Mouse (Mus musculus) erythroblast, embryonic 14.5 days (primary cell): ENCODE results near the gene Smim6. TPM values are rescaled to one million over a fixed set of nuclear protein-coding genes. Genes with fewer than 3 reads are reported as not detected.
A peak's percentile ranks its signal among the peaks of the same experiment; 100 is the strongest.

Experiments
- H3K27me3 ChIP-seq: 2 replicates; pipeline ENCODE4 v1.6.1; 2012; ENCODE audit warnings: inconsistent platforms; ENCODE audit not compliant: control insufficient read depth
- H3K36me3 ChIP-seq: 2 replicates; pipeline ENCODE4 v1.6.1; 2012; ENCODE audit warnings: mild to moderate bottlenecking, inconsistent platforms; ENCODE audit not compliant: control insufficient read depth
- H3K4me1 ChIP-seq: 2 replicates; pipeline ENCODE4 v1.6.1; 2012; ENCODE audit warnings: inconsistent platforms; ENCODE audit not compliant: control insufficient read depth
- H3K4me3 ChIP-seq: replicated peaks from 2 replicates; pipeline ENCODE3; 2012; ENCODE audit warnings: moderate library complexity, mild to moderate bottlenecking, inconsistent platforms
- H3K9me3 ChIP-seq: 2 replicates; pipeline ENCODE4 v1.6.1; 2012; ENCODE audit warnings: low read length, inconsistent platforms, mixed read lengths; ENCODE audit not compliant: control insufficient read depth
- GATA1 ChIP-seq: IDR thresholded peaks from 2 replicates; pipeline ENCODE4 v1.6.1; 2012; ENCODE audit warnings: low read length, inconsistent platforms, mixed read lengths
- TAL1 ChIP-seq: IDR thresholded peaks from 3 replicates; pipeline ENCODE4 v1.6.1; 2012; ENCODE audit warnings: low read length, inconsistent platforms, mixed read lengths
- polyA plus RNA-seq: library from polyadenylated mRNA; stranded (reverse); fragments of >175 nt; gene quantifications from 2 replicates; pipeline ENCODE4 v1.2.3, GENCODE M21; 2012

Gene Smim6
- polyA plus RNA-seq, 1 experiment, result 0.09 TPM

DNA sequence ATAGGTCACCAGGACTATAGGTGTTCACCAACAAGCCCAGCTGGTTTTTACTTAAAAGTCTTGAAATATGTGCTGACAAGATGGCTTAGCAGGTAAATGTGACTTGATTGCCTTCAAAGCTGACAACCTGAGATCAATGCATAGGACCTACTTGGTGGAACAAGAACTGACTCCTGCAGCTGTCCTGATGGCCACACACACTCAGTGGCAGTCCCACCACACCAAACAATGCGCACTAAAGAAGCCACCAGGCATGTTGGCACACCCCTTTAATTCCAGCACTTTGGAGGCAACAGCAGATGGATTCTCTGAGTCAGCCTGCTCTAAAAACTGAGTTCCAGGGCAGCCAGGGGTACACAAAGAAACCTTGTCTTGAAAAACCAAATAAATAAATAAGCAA is 10.2 kb downstream of the Smim6 start:
- Histone ChIP-seq H3K9me3 (no peaks in the 10 kb centered on the region), H3K27me3 (no peaks in the 10 kb centered on the region), H3K36me3 (peaks cover 70% of the 10 kb centered on the region), H3K4me3 (no peak overlapping the region), H3K4me1 (peaks cover 7% of the 10 kb centered on the region)
- TF ChIP-seq TAL1, result no peak
- no peak for TF ChIP-seq GATA1

DNA sequence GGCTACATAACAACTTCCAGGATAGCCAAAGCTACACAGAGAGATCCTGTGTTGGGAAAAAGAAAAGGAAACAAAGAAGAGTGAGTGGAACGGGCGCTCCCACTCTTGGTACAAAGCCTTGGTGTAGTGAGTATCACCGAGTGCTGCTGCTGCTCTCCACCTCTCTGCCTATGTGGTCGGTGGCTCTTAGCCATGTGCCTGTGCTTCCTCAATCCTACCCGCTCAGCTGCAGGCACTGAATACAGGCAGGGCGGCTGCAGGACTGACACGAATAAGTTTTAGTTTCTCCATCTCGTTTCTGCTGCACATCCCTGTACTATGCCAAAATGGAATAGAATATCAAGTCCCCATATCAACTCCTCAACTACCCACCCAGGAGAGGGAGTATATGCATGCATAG is 17.2 kb downstream of the Smim6 start:
- H3K4me3 ChIP-seq, result no peak overlapping the region
- H3K27me3 ChIP-seq, result no peaks in the 10 kb centered on the region
- H3K4me1 ChIP-seq, result peaks cover 29% of the 10 kb centered on the region
- H3K9me3 ChIP-seq, result no peaks in the 10 kb centered on the region
- TF ChIP-seq GATA1, result no peak
- no peak for TF ChIP-seq TAL1
- H3K36me3 ChIP-seq, result peaks cover 49% of the 10 kb centered on the region

DNA sequence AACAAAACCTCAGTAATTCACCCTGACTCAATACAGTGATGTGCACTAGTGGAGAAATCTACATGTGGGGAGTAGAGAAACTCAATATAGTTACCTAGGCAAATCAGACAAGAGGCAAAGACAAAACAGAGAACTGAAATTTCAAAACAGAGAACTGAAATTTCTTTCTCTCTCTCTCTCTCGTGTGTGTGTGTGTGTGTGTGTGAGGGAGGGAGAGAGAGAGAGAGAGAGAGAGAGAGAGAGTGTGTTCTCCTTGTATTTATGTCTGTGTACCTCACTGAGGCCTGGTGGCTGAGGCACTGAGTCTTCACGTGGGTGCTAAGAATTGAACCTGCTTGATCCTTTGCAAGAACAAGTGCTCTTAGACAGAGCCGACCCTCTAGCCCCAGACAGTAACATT is 18.0 kb downstream of the Smim6 start:
- no peaks in the 10 kb centered on the region for H3K27me3 ChIP-seq
- TF ChIP-seq TAL1 (no peak), GATA1 (no peak)
- peaks cover 37% of the 10 kb centered on the region for H3K4me1 ChIP-seq
- no peak overlapping the region for H3K4me3 ChIP-seq
- H3K36me3 ChIP-seq, result peaks cover 45% of the 10 kb centered on the region
- H3K9me3 ChIP-seq, result no peaks in the 10 kb centered on the region

DNA sequence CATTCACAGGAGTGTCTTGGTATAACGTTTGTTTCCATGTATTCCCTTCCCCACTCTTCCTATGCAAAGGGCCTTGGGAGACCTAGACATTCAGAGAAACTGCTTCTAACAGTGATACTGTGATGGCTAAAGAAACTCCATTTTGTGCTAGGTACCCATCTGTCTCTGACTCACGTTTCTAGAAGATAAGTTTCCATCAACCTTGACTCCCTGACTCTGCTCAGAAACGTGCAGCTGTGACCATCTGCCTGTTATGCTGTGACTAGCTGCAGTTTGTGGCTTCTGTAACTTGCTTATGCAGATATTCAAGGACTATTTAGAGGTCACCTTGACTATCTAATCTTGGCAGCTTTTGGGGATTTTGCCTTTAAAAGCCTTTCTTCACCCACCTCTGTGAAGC is 19.4 kb downstream of the Smim6 start:
- Histone ChIP-seq H3K4me1 (peaks cover 41% of the 10 kb centered on the region), H3K4me3 (peak overlapping the region; percentile 1), H3K9me3 (no peaks in the 10 kb centered on the region), H3K36me3 (peaks cover 50% of the 10 kb centered on the region), H3K27me3 (no peaks in the 10 kb centered on the region)
- TF ChIP-seq TAL1, result no peak
- no peak for TF ChIP-seq GATA1

DNA sequence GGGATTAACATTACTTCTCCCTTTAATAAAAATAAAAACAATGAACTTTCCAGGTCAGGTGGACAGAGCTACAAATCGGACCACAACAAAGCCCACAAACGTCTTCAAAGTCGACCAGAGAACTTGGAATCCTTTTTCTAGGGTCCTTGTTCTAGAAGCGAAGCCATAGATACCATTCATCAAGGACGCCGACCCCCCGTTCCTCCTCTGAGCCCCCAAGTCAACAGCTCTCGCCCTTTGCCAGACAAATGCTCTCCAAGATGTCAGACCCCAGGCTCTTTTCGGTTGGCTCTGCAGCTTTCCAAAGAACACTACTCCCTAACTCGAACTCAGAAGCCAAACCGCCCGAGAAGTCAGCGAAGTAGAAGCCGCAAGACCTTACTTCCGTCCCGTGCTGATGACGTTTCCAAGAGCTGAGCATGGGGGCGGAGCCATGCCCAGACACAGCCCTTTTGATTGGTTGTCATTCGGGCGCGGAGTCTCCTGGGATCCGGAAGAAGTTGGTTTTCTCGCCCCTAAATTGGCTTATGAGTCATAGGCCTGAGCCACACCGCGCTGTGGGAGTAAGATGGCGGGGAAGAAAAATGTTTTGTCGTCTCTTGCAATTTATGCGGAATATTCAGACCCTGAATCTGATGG is 21.4 kb downstream of the Smim6 start, which contains the start of the genes Sap30bp and Recql5:
Gene Sap30bp, plus strand, starts transcription at position 175 of the 639 bp plus-strand sequence.
Gene Recql5, minus strand, starts transcription at position 370 of the 639 bp plus-strand sequence.
- H3K9me3 ChIP-seq, result no peaks in the 10 kb centered on the region
- peaks cover 41% of the 10 kb centered on the region for H3K4me1 ChIP-seq
- TF ChIP-seq GATA1, result no peak
- no peak for TF ChIP-seq TAL1
- peak within 1 kb of the TSS; percentile 75 for H3K4me3 ChIP-seq
- H3K36me3 ChIP-seq, result peaks cover 55% of the 10 kb centered on the region
- no peaks in the 10 kb centered on the region for H3K27me3 ChIP-seq

DNA sequence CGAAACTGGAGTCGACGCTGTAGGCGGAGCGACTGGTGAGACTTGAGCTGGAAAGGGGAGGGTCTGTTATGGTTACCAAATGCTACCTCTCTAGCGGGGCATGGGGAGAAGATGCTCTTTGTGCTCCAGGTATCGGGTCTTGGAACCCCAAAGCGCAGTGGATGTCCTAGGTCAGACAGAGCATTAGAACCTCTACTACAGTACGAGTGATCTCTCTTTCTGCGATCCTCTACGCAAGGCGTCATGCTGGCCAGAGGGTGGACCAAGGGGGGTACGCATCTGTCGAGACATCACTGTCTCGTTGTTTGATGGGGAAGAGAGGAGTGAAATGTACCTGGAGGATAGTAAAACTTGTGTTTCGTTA is 21.9 kb downstream of the Smim6 start:
- peak overlapping the region; percentile 75 for H3K4me3 ChIP-seq
- H3K36me3 ChIP-seq, result peaks cover 55% of the 10 kb centered on the region
- H3K4me1 ChIP-seq, result peaks cover 41% of the 10 kb centered on the region
- no peak for TF ChIP-seq TAL1
- no peak for TF ChIP-seq GATA1
- no peaks in the 10 kb centered on the region for H3K27me3 ChIP-seq
- H3K9me3 ChIP-seq, result no peaks in the 10 kb centered on the region

DNA sequence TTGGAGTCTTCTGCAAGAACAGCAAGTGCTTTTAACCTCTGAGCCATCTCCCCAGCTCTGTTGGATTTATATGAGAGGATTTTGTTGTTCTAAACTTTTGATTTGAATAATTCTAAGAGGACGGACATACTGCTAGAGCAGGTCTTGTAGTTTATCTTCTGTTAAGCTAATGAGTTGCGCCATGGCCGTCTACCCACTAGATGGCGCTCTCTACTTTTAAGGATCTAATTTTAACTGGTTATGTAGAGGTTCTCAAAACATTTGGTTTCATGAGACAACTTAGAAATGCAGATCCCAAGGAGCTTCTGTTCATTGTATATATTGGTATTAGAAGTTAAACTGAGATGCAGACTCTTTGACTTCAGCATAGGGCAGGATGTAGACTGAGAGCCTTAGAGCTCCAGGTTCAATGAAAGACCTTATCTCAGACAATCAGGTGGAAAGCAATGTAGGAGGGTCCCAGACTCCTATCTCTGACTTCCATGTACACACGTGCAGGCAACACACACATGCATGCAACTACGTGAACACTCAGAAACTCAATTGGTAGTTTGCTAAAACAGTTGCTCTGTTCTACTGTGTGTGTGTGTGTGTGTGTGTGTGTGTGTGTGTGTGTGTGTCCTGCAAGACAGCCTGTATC is 28.0 kb downstream of the Smim6 start:
- Histone ChIP-seq H3K36me3 (peaks cover 97% of the 10 kb centered on the region), H3K4me3 (no peak overlapping the region), H3K4me1 (peaks cover 13% of the 10 kb centered on the region), H3K27me3 (no peaks in the 10 kb centered on the region), H3K9me3 (no peaks in the 10 kb centered on the region)
- TF ChIP-seq TAL1 (no peak), GATA1 (peak; percentile 55; the same call in 1 of the 2 replicates)

DNA sequence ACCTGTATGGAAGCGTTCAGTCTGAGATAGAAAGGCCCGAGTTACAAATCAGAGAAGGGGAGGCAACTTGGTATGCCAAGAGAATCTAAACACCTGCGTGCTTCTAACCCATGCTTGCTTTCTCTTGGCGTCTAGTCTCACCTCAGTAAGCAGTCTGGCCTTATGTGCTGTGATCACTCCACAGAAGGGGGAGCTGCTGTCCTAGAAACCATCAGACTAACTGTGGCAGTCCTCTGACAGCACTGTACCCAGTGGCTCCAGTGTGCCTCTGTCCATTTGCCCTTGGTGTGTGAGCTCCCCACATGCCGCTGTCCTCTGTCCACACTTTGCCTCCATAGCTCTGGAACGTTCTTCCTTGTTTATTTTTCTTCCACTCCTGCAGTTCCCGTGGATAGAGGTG is 30.2 kb downstream of the Smim6 start:
- Histone ChIP-seq H3K4me3 (no peak overlapping the region), H3K9me3 (no peaks in the 10 kb centered on the region), H3K36me3 (peaks cover 97% of the 10 kb centered on the region), H3K27me3 (no peaks in the 10 kb centered on the region), H3K4me1 (peaks cover 11% of the 10 kb centered on the region)
- TF ChIP-seq GATA1 (no peak), TAL1 (no peak)

DNA sequence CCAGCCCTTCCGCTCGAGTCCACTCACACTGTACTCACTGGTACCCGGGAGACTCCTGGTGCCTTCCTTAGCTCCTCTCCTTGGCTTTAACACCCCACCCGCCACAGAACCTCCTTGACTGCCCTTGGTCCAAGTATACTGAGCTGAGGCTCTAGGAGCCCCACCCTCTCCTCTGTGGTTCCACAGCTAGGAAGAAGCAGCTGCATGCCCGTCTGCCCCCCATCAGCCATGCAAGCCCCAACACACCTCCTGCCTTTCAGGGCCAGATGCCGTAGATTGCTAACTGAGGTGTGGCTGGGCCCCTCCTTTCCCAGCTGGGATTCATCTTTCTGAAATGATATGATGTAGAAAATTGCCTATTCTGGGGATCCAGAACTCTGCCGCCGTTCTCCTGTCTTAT is 33.4 kb downstream of the Smim6 start:
- no peak for TF ChIP-seq GATA1
- TF ChIP-seq TAL1, result no peak

More for the DNA sequence above, 33.4 kb downstream of the Smim6 start:
- H3K4me1 ChIP-seq, result peaks cover 4% of the 10 kb centered on the region
- no peak overlapping the region for H3K4me3 ChIP-seq
- H3K36me3 ChIP-seq, result peaks cover 97% of the 10 kb centered on the region
- H3K9me3 ChIP-seq, result no peaks in the 10 kb centered on the region
- no peaks in the 10 kb centered on the region for H3K27me3 ChIP-seq
